Mouse (Mus musculus) thymus, postnatal 36 days (tissue): Measurements from ENCODE around the gene Csrnp3.

ENCODE experiments used
- DNase-seq, 2 experiments: peaks; one replicate each; pipeline ENCODE4 v3.0.0; 2022; ENCODE audit warnings: mixed read lengths in 2 of 2

The Csrnp3 gene

DNA sequence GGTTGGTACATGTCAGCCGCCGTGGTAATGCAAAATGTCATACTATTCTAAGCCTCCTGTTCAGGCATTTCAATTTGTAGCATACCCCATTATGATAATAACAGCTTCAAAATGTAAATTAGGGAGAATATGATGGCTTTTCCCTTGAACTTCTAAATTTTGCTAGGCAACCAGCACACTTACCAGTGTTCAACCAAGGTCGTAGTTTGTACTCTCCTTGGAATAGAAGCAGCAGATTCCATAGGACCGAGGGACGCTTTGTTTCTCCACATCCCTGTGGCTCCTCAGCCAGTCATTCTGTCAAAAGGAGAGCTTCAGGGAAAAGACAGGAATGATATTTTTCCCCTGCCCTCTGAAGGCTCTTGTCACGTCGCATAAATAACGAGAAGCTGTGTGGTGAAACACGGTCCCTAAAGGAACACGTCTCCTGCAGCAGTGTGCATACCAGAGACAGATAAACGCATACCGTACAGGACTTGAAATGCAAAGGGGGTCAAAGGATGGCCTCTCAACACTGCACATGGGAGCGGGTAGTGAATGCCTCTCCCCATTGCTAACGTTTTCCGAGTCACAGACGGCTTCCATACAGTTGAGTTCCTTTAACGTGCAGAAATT is 108.3 kb downstream of the Csrnp3 start:
- DNase-seq = no peak

DNA sequence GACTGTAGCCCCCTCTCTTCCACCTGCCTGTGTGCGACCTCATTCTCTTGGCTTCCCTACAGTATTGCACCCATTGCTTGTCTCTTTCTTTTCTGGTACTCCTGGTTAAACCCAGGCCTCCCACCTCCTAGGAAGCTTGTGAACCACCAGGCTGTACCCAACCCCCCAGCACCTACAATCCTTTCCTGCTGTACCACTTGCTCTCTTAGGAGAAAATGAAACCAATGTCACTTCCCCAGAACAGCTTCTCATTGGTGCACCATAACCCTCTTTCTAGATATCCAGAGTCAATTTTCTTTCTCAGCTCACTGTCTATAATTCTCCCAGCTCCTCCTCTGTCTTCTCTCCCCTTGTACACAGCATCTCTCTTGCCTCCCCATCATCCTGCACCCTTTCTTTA is 110.2 kb downstream of the Csrnp3 start:
- no peak for DNase-seq

DNA sequence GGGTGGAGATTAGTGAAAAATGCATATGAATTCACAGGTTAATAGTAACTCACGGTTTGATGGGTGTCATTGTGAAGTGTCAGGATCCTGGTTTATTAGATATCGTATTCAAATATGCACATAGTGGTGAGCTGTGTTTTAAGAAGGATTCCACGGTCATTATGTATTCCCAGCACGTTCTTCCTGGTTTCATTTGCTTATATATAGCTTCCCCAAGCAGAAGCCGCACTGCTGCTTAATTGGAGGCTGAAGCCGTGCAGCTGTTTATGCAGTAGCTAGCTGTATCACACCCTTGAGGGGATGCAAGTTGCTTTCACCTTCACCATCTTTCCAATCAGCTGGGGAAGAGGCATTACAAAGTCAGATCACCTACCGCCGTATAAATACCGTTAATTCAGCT is 111.2 kb downstream of the Csrnp3 start:
- DNase-seq = no peak

DNA sequence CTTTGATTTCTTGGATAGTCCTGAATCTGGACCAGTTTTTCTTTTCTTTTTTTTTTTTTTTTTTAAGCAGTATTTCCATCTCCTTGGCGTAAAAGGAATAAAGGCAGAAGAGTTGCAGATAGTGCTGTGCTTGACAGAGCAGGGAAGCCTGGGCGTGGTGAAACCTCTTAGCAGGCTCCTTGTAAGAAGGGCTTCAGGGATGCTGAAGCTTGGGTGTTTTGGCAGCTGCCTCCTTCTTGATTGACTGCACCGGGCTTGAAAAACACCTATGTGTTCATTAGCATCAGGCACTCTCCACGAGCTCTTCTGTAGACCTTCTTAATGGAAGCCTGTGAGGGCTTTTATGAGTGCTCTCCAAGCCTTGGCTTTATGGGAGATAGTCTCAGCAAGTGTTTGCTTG is 117.9 kb downstream of the Csrnp3 start:
- no peak for DNase-seq

DNA sequence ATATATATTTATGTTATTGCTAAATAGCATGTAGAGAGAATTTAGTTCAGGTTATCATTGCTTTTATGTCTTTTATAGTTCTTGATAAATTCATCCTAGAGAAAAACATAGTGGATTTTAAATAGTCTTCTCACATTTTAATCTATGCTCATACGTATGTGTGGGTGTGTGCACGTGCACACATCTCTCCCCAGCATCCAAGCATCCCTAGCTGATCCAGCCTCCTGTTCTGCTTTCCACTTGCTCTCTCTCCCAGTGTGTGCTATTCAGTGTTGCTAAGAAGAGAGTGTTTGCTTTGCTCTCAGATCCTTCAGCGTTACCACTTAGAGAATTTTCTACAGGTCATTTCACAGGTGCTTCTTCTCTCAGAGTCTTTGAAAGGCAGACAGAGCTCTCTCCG is 123.2 kb downstream of the Csrnp3 start:
- DNase-seq = no peak

DNA sequence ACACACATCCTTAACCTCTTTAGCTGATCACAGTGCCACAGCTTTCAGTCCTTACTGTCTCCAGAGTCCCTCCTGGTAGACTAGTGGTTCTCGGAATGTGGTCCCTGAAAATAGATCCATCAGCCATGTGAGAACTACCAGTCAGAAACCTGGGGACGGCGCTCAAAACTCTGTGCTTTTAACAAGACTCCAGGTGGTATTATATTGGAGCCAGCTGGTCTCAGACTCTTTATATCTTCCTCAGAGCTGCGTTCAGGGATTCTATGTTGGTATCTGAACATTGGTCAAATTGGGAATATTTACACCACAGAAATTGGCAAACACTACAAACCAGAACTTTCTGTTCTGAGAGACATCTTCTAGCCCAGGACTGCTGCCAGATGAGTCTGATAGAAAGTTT is 128.3 kb downstream of the Csrnp3 start:
- DNase-seq = no peak

DNA sequence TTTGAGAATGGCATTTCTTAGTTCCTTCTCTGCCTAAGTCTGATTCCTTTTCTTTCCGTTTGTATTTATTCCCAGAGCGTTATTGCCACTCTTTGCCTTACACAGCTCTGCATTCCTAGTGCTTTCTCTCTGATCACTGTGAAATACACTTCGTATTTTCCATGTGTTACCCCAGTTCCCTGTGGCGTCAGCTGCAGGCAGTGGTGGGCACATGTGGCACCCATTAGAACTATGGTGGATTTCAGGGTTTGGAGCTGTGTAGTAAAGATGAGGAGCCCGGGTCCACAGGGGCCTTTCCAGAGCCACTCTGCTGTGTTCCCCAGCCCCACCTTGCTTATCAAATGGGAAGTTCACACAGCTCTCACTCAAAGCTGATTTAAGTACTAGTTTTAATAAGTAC is 129.8 kb downstream of the Csrnp3 start:
- DNase-seq = no peak

DNA sequence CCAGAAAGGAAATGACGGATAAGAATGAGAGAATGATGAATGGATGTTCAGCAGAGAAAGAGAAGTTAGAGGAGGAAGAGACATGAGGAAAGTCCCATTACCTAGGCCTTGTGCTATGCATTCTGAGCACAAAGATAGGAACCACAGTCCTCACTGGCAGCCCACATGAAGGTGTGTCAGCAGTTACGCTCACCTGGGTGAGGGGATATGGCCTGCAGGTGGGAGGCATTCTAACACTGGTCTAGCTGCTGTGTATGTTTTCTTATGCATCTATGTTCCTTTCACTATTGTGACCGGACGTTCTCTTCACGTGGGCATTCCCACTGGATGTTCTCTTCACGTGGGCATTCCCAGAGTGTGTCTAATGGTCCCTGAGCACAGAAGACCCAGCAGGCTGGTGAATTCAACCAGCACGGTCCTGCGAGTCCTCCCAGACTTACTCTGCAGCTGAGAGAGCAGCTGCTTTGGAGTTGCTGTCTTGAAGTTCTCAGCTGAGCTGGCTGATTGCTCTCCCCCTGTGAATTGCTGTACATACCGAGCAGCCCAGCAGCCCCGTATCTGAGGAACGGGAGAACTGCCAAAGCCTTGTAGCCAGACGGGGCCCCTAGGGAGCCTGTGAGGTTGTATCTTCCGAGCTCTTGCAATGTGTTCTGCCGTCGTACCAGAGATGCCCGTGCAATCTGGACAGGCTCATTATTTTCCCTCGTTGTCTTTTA is 133.9 kb downstream of the Csrnp3 start:
- no peak for DNase-seq

DNA sequence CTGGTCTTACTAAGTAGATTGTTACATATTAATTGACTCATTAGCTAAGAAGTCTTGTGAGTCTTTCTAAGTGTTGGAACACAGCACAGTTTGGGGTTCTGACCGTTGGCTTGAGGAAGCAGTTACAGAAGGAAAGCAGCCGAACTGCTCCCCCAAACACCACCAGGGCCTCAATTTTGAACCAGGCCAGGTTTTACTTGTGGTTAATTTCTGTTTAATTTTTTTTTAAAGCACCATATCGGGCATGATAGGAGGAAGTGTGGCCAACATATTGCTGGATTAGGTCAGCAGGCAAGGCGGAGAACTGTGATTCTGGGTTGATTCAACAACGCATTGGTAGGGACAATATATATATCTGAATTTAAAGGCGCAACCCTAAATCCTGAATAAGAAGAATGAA is 135.9 kb downstream of the Csrnp3 start:
- DNase-seq = no peak

DNA sequence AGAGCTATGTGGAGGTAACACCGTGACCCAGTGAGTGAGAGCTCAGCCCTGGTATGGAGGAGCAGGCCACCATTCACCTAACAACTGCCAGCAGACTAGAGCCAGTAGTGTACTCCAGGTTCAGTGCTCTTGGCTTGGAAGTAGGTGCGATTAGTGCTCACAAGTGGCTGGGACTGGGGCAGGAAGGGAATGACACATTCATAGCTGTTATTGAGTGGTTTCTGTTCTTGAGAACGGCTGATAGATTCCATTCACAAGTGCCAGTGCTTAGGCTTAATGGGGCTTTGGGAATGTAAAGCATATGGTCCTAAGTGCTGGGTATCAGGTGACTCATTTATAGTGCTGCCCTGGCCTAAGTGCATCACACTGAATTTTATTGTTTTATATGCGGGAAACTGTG is 136.4 kb downstream of the Csrnp3 start:
- no peak for DNase-seq

DNA sequence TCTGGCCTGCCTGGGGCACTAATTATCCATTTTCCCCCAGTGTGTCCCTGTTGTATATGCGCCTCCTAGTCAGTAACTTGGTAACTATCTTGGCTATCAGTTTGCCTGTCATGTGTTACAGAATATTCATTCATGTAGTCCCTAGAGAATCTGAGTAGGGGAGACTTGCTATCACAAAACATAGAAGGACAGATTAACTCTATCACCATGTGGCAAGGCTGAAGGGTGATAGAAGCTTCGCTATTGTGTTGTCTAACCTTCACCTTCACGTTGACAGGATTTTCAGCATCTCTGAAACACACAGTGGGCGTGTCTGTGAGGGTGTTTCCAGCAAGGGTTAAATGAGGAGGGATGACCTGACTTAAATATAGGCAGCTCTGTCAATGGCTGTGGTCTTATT is 140.1 kb downstream of the Csrnp3 start:
- no peak for DNase-seq

DNA sequence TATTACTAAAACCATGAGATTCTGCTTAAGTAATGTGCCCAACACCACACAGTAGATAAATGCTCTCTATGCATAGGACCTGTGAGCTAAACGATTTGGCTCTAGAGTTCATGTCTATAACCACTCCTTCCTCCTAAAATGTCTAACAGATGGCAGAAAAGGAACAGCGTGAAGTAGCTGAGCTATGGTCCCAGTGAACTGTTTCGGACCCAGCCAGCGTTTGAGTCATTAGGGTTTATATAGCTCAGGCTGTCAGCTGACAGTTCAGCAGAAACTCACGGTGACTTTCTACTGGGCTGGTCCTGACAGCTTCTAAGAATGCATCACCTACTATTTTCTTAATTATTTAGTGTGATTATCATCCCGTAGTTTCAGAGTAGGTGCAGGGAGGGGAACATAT is 141.5 kb downstream of the Csrnp3 start:
- no peak for DNase-seq

DNA sequence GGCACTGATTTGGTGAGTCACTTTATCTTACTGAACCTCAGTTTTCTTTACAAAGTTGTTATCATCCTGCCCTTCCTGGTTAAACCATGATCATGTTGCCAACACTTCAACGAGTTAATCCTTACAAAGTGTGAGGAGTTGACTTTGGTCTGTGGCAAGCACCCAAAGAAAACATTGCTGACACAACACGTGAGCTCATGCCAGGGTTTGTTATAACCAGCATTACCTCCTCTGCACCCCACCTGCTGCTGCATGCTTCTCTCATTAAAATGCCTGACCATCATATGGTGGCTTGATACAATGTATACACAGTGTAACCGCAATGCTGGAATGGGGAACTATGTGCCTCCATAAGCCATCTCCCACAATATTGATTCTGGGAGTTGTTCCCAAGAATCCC is 142.0 kb downstream of the Csrnp3 start:
- DNase-seq = no peak

DNA sequence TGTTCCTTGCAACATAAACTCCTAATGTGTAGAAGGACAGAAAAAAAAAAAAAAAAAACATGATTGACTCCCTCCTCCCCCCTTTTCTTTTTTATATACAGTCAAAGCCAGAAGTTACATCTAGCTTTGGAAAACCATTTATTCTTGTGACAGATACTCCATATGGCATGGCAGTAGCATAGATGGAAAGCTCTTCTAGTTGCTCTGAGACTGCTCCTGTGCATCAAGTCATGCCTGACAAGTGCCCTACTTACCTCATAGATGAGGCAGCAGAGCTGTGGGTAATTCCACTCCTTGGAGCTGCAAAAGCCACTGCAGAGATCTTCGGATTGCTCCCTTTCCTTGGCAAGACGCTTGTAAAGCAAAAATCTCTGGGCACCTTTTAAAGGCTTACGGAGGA is 143.2 kb downstream of the Csrnp3 start:
- DNase-seq = no peak

DNA sequence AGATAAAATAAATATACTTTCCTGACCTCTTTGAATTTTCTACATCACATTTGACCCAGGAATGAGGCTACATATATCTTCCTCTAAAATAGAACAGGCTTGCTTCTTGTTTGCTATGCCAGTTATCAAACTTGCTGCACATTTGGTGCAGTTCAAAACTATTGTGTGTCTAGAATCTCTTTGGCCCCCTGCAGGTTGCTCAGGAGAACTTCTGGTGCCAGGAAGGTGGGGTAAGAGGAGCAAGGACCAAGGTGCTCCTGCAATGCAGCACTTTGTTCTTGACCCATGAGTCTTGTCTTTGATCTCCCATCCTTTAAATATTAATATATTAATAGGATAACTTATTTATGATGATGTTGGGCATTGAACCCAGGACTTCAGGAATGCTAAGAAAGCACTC is 144.5 kb downstream of the Csrnp3 start:
- no peak for DNase-seq

DNA sequence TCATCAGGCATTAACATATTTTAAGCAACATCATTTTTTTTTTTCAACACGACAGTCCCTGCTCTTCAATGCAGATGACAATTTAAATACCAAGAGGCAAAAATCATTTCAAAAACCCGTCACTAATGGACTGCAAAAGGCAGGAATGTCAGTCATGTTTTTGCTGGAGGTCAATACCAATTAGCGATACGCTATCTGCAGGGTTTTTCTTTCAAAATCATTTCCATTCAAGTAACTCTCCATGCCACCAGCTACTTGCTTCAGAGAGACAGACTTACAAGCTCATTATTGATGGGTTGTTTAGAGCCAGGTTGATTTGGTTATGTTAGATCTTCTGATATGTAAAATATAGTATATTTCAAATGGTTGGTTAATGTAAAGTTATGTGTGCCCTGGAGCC is 145.2 kb downstream of the Csrnp3 start:
- DNase-seq = no peak

DNA sequence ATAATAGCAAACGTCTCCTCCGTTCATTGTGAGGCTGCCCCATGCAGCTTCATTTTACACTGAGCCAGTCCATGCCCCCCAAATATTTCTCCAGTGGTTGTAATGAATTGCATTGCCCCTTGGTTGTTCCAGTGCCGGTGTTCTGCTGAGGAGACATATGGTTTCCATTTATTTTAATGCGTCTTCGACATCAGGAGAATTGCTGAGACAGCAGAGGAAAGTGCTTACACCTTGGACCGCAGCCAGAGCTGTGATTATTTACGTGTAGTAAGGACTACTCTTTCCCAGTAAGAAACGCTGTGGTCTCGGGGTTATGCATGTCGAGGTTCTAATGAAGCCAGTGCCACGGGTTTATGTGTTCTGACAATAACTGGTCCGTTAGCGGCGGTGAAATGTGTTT is 147.8 kb downstream of the Csrnp3 start:
- no peak for DNase-seq

DNA sequence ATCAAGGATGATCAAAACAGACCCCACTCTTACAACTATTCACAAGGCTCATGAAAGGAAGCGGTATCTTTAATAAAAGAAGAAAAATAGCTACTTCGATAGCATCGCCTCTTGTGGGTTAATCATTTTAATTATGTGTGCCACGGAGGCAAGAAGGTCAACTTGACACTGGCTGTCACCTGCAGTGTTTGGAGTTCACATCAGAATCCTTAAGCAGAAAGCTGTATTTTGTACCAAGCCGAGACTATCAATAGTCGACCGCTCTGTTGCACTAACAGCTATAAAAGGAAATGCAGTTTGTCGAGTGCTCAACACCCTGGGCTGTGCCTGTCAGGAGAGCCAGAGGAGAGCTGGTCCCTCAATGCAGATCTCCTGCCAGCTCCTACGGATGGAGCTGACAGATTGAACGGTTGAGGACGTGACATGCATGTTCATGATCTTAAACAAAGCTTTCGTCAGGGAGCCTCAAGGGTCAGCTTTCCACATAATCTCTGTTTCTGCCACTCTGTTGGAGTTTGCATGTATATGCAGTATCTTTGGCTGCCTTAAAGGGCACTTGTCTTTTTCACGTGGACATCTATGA is 149.4 kb downstream of the Csrnp3 start:
- no peak for DNase-seq

DNA sequence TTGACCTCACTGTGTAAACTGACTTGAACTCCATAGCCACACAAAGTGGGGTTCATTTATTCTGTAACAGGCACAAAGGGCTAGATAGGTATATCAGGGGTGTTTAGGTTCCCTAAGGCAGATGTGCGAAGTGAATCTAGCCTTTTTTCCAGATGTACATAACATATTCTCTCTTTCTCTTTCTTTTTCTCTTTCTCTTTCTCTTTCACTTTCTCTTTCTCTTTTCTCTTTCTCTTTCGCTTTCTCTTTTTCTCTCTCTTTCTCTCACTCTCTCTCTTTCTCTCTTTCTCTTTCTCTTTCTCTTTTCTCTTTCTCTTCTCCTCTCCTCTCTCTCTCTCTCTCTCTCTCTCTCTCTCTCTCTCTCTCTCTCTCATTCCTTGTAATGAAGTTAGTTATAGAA is 153.2 kb downstream of the Csrnp3 start:
- no peak for DNase-seq

DNA sequence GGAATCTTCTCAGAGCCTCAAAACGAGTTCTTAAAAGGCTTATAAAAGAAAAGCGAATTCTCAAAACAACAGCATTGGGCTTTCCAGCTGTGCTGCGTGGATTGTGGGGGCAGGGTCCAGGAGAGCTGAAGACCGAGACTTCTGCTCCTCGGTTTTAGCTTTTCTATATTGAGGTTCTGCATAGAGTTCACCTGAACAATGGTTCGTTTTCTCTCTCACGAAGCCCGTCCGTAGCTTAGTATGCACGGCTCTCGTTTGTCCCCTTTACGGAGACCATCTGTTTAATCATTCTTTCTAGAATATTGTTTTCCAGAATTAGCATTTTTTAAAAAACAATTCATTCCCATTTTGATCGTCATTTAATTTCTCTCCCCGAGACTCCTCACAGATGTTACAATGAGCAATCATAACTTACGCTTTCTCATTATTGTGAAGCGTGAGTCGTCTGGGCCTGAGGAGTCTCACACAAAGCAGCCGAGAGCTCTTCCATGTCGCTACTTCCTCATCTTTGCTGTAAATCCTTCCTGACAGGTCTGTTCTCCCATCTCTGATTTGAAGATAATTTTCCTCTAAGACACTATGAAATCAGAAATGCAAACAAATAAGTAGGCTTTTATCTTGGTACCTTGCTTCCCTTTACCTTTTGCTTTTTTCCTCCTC is 163.6 kb downstream of the Csrnp3 start:
- DNase-seq = no peak

DNA sequence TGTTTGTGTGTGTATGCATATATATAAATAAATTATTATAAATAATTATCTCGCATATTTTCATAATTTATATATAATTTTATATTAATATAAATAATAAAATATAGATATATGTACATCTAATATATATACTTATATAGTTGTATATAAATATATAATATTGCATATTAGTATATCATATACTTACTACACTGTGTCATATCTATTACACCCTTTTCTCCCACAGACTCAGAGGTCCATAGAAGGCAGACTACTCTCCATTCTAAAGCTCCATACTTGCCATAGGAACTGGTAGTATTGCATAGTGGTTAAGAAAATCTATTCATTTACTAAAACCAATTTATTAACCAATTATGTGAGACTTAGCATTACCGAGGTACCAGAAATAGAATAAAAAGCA is 164.1 kb downstream of the Csrnp3 start:
- no peak for DNase-seq

DNA sequence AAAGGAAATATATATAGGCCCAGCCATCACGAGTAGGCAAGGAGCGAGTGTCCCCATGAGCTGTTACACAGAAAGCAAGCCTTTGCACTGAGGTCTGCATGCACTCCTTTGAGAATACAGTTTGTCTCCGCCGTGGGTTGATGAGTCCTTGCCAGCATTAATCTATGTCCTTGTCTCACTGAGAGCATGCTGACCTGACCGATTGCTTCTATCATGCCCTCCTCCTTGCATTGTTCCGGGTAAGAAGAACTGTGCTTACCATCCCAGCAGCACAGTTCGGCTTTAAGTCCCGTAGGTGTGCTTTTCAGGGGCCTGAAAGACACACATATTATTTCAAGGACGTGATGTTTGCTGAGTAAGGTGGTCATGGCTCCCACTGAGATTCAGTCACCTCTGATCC is 173.1 kb downstream of the Csrnp3 start:
- DNase-seq = no peak

DNA sequence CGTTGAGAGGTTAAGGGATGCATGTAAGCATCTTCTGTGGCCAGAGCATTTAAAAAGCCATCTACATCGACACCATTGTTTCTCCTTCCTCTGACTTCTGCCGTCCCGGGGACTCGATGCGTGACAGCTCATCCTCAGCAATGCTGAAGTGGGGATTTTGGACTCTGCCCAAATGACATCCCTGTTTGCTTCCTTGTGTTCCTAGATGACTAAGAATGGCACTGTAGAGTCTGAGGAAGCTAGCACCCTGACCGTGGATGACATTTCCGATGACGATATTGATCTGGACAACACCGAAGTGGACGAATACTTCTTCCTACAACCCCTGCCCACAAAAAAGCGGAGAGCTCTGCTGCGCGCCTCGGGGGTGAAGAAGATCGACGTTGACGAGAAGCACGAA is 173.7 kb downstream of the Csrnp3 start:
- DNase-seq = no peak

DNA sequence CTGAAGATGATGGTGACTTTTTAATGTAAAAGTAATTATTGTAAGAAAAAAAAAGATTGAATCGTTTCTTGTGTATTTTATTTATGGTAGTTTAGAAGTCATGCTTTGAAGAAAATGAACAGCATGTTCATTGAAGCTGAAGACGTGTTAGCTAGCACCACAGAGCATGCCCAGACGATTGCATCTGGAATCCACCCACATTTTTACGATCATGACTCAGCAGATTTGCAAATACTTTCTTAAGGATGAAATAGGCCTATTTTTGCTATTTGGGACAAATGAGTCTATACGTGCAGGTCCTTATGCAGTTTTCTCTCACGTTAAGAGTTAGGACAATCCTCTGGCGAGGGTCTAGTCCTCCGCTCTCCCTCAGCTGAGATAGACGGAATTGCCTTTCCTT is 177.9 kb downstream of the Csrnp3 start:
- no peak for DNase-seq
